Mouse (Mus musculus): Measurements from ENCODE around the gene Hoxd9. TPM values are rescaled to one million over a fixed set of nuclear protein-coding genes. Genes with fewer than 3 reads are reported as not detected.

Hoxd9 gene
- total and polyA plus RNA-seq, 2 experiments from 2014 or later: not detected

DNA sequence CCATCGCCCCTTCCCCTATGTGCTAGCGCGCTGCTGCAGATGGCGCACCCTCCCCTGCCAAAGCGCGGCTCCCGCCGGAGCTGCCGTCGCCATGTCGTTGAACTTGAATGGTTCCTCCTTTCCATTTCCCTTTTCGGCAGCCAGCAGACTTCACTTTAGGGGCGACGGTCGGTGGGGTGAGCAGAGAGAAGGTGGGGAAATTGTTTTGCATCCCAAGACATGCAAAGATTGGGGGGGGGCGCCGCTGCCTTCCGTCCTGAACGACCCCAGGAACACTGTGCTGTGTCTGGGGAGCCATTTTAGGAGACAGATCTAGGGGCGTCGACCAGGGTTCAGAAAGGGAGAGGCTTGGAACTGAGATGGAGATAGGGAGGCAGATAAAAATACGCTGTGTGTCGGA lies 17.5 kb upstream of the Hoxd9 start:
- H3K9ac ChIP-seq (replicated peaks; ENCODE audit: low read length): no peak overlapping the region
- WGBS: under 1% methylated on average over 21 of the region's 23 CpGs

DNA sequence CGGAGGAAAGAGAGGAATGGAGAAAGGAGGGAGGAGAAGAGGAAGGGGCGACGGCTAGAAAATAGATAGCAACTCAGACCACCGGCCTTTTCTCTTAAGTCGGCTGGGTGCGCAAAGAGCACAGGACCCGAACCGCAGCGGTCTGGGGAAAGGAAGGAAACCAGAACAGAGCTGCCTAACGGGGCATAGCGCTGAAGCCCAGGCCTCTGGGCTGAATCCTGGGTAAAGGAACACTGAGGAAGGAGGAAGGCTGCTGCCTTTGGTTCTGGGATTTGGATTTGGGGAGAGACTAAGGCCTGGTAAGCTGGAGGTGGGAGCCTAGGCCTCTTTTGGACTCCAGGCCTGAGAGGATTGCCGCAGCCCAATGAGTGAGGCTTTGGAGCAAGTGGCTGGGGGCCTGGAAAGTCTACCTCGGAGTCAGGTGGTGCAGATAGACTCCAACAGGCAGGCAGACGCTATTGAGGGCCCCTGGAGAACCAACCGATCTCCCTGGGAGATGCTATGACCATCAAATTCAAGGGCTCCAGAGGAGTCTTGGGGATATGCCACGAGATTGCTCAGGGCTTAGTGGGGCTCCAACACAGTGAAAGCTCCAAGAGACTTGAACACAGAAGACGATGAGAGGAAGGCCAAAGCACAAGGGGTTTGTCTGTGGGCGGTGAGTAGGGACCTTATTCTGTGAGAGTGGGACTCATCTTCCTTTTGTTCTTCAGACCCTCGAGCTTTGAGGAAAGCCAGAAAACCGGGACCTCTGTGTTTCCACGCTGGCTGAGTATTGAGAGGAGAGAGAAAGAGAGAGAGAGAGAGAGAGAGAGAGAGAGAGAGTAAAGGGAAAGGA lies 16.7 kb upstream of the Hoxd9 start:
- no peak for ATAC-seq
- no peak for DNase-seq (ENCODE audit: low spot score)
- no peak overlapping the region for H3K9ac ChIP-seq (replicated peaks; ENCODE audit: low read length)
- H3K4me1 ChIP-seq (ENCODE audit: insufficient read depth, low read length): no peaks in the 10 kb centered on the region
- H3K9me3 ChIP-seq (ENCODE audit: low read length): no peaks in the 10 kb centered on the region
- H3K36me3 ChIP-seq (ENCODE audit: insufficient read depth, low read length): no peaks in the 10 kb centered on the region
- no peak overlapping the region for H3K4me2 ChIP-seq (ENCODE audit: low read depth, low read length)
- 5% methylated on average over 21 of the region's 21 CpGs for WGBS
- no peak for TF ChIP-seq CTCF (IDR thresholded peaks at IDR 0.05; ENCODE audit: low read depth)
- H3K4me3 ChIP-seq (ENCODE audit: low read length): no peak overlapping the region
- H3K27me3 ChIP-seq (ENCODE audit: insufficient read depth, low read length): peaks cover 96% of the 10 kb centered on the region
- no peak overlapping the region for H3K27ac ChIP-seq

More for the DNA sequence above, 17.5 kb upstream of the Hoxd9 start:
- no peak for TF ChIP-seq CTCF (IDR thresholded peaks at IDR 0.05; ENCODE audit: low read depth)
- Histone ChIP-seq H3K4me3 (ENCODE audit: low read length) (no peak overlapping the region), H3K27me3 (ENCODE audit: insufficient read depth, low read length) (peaks cover 96% of the 10 kb centered on the region), H3K36me3 (ENCODE audit: insufficient read depth, low read length) (no peaks in the 10 kb centered on the region), H3K4me2 (ENCODE audit: low read depth, low read length) (no peak overlapping the region), H3K4me1 (ENCODE audit: insufficient read depth, low read length) (no peaks in the 10 kb centered on the region), H3K9me3 (ENCODE audit: low read length) (no peaks in the 10 kb centered on the region), H3K27ac (no peak overlapping the region)
- no peak for DNase-seq (ENCODE audit: low spot score)
- no peak for ATAC-seq

DNA sequence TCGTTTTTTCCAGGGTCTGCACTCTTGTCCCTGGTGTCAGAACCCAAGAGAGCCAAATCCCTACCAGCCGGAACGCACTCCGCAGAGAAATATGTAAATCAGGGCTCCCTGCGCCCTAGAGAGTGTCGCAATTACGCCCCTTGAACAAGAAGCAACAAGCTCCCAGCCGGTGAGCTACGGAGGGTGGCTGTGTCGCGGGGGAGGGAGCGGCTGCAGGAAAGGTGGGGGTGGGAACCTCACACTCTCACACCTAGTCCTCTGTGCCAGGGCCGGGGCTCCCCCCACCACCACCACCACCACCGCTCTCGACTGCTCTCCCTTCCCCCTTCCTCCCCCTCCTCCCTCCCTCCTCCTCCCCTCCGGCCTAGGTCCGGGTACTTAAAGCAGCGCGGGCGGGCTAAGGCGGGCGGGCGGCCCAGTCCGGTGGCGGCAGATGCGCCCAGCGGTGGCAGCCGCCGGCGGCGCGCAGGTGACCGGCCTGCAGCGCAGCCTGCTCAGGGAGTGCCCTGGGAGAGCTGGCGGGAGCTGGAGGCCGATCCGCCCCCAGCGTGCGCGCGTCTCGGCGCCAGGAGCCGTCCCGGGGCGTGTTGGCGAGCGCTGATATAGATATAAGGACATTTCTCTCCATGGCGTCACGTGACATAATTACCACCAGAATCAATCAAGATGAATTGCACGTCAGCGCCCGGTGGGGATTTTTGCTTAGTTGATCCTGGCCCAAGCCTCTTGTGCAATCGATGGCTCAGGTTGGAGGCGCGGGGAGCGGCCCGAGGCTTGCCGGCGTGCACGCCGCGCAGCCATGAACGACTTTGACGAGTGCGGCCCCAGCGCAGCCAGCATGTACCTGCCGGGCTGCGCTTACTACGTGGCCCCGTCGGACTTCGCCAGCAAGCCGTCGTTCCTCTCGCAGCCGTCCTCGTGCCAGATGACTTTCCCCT lies 15.7 kb upstream of the Hoxd9 start:
- H3K4me3 ChIP-seq (ENCODE audit: low read length): peak overlapping the region; percentile 14; the same call in 1 of the 2 replicates
- peaks cover 95% of the 10 kb centered on the region for H3K27me3 ChIP-seq (ENCODE audit: insufficient read depth, low read length)
- no peaks in the 10 kb centered on the region for H3K9me3 ChIP-seq (ENCODE audit: low read length)
- H3K27ac ChIP-seq: no peak overlapping the region
- ATAC-seq (0 out of 2 replicates have a peak, but pooled peaks have one; percentile 25), DNase-seq (ENCODE audit: low spot score) (no peak)
- no peak overlapping the region for H3K9ac ChIP-seq (replicated peaks; ENCODE audit: low read length)
- H3K4me1 ChIP-seq (ENCODE audit: insufficient read depth, low read length): no peaks in the 10 kb centered on the region
- WGBS: 1% methylated on average over 71 of the region's 78 CpGs
- no peak overlapping the region for H3K4me2 ChIP-seq (ENCODE audit: low read depth, low read length)
- H3K36me3 ChIP-seq (ENCODE audit: insufficient read depth, low read length): no peaks in the 10 kb centered on the region
- no peak for TF ChIP-seq CTCF (IDR thresholded peaks at IDR 0.05; ENCODE audit: low read depth)

DNA sequence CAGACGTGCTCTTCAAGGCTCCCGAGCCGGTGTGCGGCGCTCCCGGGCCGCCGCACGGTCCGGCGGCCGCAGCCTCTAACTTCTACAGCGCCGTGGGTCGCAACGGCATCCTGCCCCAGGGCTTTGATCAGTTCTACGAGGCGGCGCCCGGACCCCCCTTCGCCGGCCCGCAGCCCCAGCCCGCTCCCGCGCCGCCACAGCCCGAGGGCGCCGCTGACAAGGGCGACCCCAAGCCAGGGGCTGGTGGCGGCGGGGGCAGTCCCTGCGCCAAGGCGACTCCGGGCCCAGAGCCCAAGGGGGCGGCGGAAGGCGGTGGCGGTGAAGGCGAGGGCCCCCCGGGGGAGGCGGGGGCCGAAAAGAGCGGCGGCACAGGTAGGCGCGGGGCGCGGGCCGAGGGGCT lies 14.7 kb upstream of the Hoxd9 start:
- ATAC-seq (no peak), DNase-seq (ENCODE audit: low spot score) (no peak)
- Histone ChIP-seq H3K36me3 (ENCODE audit: insufficient read depth, low read length) (no peaks in the 10 kb centered on the region), H3K27me3 (ENCODE audit: insufficient read depth, low read length) (peaks cover 94% of the 10 kb centered on the region), H3K4me1 (ENCODE audit: insufficient read depth, low read length) (no peaks in the 10 kb centered on the region), H3K9ac (replicated peaks; ENCODE audit: low read length) (no peak overlapping the region), H3K9me3 (ENCODE audit: low read length) (no peaks in the 10 kb centered on the region; the same call in 1 of the 2 replicates), H3K4me3 (ENCODE audit: low read length) (peak overlapping the region; percentile 10), H3K27ac (no peak overlapping the region), H3K4me2 (ENCODE audit: low read depth, low read length) (no peak overlapping the region)
- under 1% methylated on average over 33 of the region's 51 CpGs for WGBS
- TF ChIP-seq CTCF (IDR thresholded peaks at IDR 0.05; ENCODE audit: low read depth): no peak

DNA sequence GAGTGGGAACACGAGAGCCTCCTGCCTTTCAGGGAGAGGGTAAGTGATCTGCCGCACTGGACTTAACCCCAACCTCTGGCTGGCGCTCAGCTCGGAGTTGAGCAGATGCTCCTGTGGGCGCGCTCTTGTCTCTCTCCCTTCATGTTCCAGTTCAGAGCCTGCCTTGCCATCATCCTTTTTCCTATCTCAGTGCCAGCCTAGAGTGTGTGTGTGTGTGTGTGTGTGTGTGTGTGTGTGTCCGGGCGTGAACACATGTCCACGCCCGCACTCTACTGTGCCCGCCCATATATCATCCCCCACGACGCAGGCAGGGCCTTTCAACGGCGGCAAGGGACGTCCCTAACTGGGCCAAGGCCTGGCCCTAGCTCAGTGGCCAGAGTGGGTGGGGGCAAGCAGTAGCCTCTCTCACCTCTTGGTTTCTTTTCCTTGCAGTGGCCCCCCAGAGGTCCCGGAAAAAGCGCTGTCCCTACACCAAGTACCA lies 14.0 kb upstream of the Hoxd9 start:
- H3K9me3 ChIP-seq (ENCODE audit: low read length): no peaks in the 10 kb centered on the region; the same call in 1 of the 2 replicates
- H3K4me3 ChIP-seq (ENCODE audit: low read length): no peak overlapping the region
- TF ChIP-seq CTCF (IDR thresholded peaks at IDR 0.05; ENCODE audit: low read depth): no peak
- WGBS: 2% methylated on average over 18 of the region's 18 CpGs
- ATAC-seq: no peak
- H3K27ac ChIP-seq: no peak overlapping the region
- H3K4me1 ChIP-seq (ENCODE audit: insufficient read depth, low read length): no peaks in the 10 kb centered on the region
- no peak overlapping the region for H3K4me2 ChIP-seq (ENCODE audit: low read depth, low read length)
- H3K36me3 ChIP-seq (ENCODE audit: insufficient read depth, low read length): no peaks in the 10 kb centered on the region
- DNase-seq (ENCODE audit: low spot score): no peak
- H3K9ac ChIP-seq (replicated peaks; ENCODE audit: low read length): no peak overlapping the region
- H3K27me3 ChIP-seq (ENCODE audit: insufficient read depth, low read length): peaks cover 94% of the 10 kb centered on the region

DNA sequence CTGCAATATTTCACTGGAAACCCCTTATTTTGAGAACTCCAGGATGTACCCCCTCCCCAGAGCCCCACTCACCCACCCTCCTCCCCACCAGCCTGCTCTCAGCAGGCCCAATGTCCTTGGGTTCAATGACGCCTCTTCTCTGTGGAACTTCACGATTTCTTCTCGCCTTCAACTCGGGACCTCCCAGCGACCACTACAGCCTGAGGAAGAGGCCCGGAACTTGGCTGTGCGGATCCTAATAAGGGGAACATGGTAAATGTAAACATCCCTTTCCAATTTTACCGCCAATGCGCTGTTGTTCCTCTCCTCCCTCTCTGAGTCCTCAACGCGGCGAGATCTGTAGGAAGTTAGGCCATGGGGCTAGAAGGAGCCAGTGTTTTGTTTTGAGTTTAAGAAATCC lies 13.4 kb upstream of the Hoxd9 start:
- Histone ChIP-seq H3K4me3 (ENCODE audit: low read length) (no peak overlapping the region), H3K27ac (no peak overlapping the region), H3K9me3 (ENCODE audit: low read length) (no peaks in the 10 kb centered on the region; the same call in 1 of the 2 replicates), H3K4me1 (ENCODE audit: insufficient read depth, low read length) (no peaks in the 10 kb centered on the region), H3K9ac (replicated peaks; ENCODE audit: low read length) (no peak overlapping the region), H3K36me3 (ENCODE audit: insufficient read depth, low read length) (no peaks in the 10 kb centered on the region), H3K27me3 (ENCODE audit: insufficient read depth, low read length) (peaks cover 94% of the 10 kb centered on the region), H3K4me2 (ENCODE audit: low read depth, low read length) (no peak overlapping the region)
- 3% methylated on average over 12 of the region's 12 CpGs for WGBS
- DNase-seq (ENCODE audit: low spot score) (no peak), ATAC-seq (no peak)
- TF ChIP-seq CTCF (IDR thresholded peaks at IDR 0.05; ENCODE audit: low read depth): no peak

Data from hindbrain, postnatal 0 days (tissue).